Comparison of ENCODE assay signal across 15 mouse cellular contexts in the genomic region with DNA sequence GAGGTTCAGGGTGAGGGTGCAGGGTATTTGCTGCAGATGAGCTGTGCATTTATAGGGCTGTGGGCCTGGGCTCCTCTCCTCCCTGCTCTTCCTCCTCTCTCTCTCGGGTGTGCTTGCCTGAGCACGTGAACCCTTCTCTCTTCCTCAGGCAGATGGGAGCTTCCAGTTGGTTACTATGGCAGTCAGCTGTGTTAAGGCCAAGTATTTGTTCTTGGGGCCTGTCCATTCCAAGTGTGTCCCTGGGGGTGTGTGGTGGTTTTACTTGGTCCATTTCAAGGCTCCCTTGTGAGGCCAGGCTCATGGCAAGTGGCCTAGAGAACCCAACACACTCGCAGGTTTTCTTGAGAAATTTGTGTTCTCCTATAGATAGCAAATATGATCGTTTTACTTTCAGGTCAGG. TPM values are rescaled to one million over a fixed set of nuclear protein-coding genes. Genes with fewer than 3 reads are reported as not detected.
"Had no signal": no experiment of that assay in that cellular context is flagged by ENCODE, and none has a peak within 500 bp of the region (broad histone marks: within the 10 kb centered on the region; RNA-seq: fewer than 3 reads in every experiment).

A gene (minus strand): TSS at position 101 of the 400 bp plus-strand sequence.
A gene (minus strand): TSS at position 180 of the 400 bp plus-strand sequence.

- DNase-seq: kidney, adult 8-10 months; kidney, postnatal 25 days; liver; liver, embryonic 13.5 days; liver, postnatal 0 days; lung, postnatal 14 days; thymus, postnatal 4 days had no signal

- ATAC-seq: liver, postnatal 0 days; midbrain, embryonic 16.5 days had no signal

RNA-seq across cellular contexts. Expression of the first gene that starts in this region (rescaled TPM):
- polyA plus RNA-seq: kidney, embryonic 16.5 days; limb, embryonic 12.5 days; liver, embryonic 13.5 days; liver, postnatal 0 days; lung, embryonic 15.5 days; macrophage; midbrain, embryonic 11.5 days; midbrain, embryonic 16.5 days; neural tube, embryonic 14.5 days; stomach, postnatal 0 days had no signal

RNA-seq across cellular contexts. Expression of the second gene that starts in this region (rescaled TPM):
- polyA plus RNA-seq: kidney, embryonic 16.5 days; limb, embryonic 12.5 days; liver, embryonic 13.5 days; liver, postnatal 0 days; lung, embryonic 15.5 days; macrophage; midbrain, embryonic 11.5 days; stomach, postnatal 0 days had no signal
